In the genomic region with DNA sequence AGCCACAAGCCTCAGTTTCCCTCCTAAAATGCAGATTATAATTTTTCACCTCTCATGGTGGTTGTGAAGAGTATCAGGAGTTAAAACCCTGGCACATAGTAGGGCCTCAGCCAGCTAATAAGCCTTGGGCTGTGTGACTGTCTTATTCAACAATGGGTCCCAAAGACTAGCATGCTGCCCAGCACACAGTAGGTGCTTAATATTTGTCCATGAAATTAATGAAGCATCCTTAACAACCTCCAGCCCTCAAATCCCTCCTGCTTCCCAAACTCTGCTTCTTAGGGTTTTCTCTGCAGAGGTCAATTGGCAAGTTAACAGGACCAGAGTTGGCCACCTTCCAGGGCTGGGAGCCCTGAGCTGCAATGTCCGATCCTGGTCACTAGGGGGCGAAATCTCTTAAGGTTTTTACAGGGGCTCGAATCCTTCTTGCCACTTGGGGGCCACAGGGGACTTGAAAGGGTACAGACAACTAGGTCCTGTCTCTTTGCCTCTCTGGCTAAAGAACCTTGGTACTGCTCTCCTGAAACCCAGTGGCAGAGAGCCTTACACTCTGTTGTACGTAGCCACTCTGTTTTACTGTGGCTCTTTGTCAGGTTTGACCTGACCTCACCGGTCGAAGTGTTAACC, we compare ENCODE assay signal across 9 mouse cellular contexts.
DNase-seq lines count a peak whose midpoint lies in the region; ATAC-seq and TF ChIP-seq lines count a peak whose summit lies in the region.
"Had no signal": no experiment of that assay in that cellular context is flagged by ENCODE, and none has a peak within 500 bp of the region (broad histone marks: within the 10 kb centered on the region; RNA-seq: fewer than 3 reads in every experiment).

No protein-coding gene starts in this region.

- no peak overlapping the region for H3K27ac ChIP-seq in heart, embryonic 11.5 days (ENCODE audit: low read depth, low read length)
- no peak overlapping the region for H3K27ac ChIP-seq in bone marrow, adult 2 months (ENCODE audit: control insufficient read depth, insufficient read depth, low read depth, low read length, poor library complexity)
- H3K27ac ChIP-seq in embryonic fibroblast, embryonic 13.5 days (ENCODE audit: insufficient read depth, low read length): no peak overlapping the region
- H3K27ac ChIP-seq in hindbrain, embryonic 12.5 days: no peak overlapping the region
- H3K27ac ChIP-seq in stomach, postnatal 0 days (replicated peaks): no peak overlapping the region
- H3K27ac ChIP-seq: neural tube, embryonic 12.5 days had no signal

- ATAC-seq in heart, embryonic 11.5 days (replicated peaks; ENCODE audit: insufficient number of reproducible peaks, low FRiP score, low TSS enrichment): no peak
- 0 out of 2 replicates have a peak, but pooled peaks have one; percentile 31 for ATAC-seq in hindbrain, embryonic 12.5 days (ENCODE audit: low FRiP score)
- ATAC-seq in stomach, postnatal 0 days (ENCODE audit: low FRiP score, low TSS enrichment): no peak

- no peak overlapping the region for H3K4me2 ChIP-seq in heart, embryonic 11.5 days
- no peak overlapping the region for H3K4me2 ChIP-seq in hindbrain, embryonic 12.5 days (replicated peaks)
- H3K4me2 ChIP-seq in stomach, postnatal 0 days (replicated peaks; ENCODE audit: low read depth): no peak overlapping the region
- H3K4me2 ChIP-seq: neural tube, embryonic 12.5 days had no signal

- H3K36me3 ChIP-seq in heart, embryonic 11.5 days (ENCODE audit: control insufficient read depth, insufficient read depth, low read length): no peaks in the 10 kb centered on the region
- no peaks in the 10 kb centered on the region for H3K36me3 ChIP-seq in hindbrain, embryonic 12.5 days
- H3K36me3 ChIP-seq in stomach, postnatal 0 days (ENCODE audit: control insufficient read depth, insufficient read depth, low read length): no peaks in the 10 kb centered on the region
- H3K36me3 ChIP-seq: neural tube, embryonic 12.5 days had no signal

- no peak overlapping the region for H3K4me3 ChIP-seq in heart, embryonic 11.5 days (ENCODE audit: low read depth, low read length)
- no peak overlapping the region for H3K4me3 ChIP-seq in bone marrow, adult 2 months (replicated peaks; ENCODE audit: control insufficient read depth, low read depth, low read length)
- no peak overlapping the region for H3K4me3 ChIP-seq in embryonic fibroblast, embryonic 13.5 days (ENCODE audit: insufficient read depth, low read length)
- no peak overlapping the region for H3K4me3 ChIP-seq in hindbrain, embryonic 12.5 days
- H3K4me3 ChIP-seq in stomach, postnatal 0 days (ENCODE audit: low read depth, low read length): no peak overlapping the region
- H3K4me3 ChIP-seq: neural tube, embryonic 12.5 days had no signal

- peak; percentile 77 to 93 for DNase-seq in heart, adult 18-20 months
- peak; percentile 35 to 76 for DNase-seq in left cerebral cortex, adult 8-10 months (ENCODE audit: low spot score in 2 of 2)
- peak; percentile 56 for DNase-seq in naive thymus-derived CD4-positive, alpha-beta T cell, adult 2 months (ENCODE audit: low read depth)
- peak; percentile 80 for DNase-seq in stomach, postnatal 0 days (ENCODE audit: low spot score)

- no peak for TF ChIP-seq EP300 in stomach, postnatal 0 days (optimal IDR thresholded peaks at IDR 0.05)

- no peak for TF ChIP-seq POLR2A in bone marrow, adult 2 months (IDR thresholded peaks at IDR 0.05; ENCODE audit: borderline replicate concordance, control insufficient read depth, low read depth, low read length)
- no peak for TF ChIP-seq POLR2A in embryonic fibroblast, embryonic 13.5 days (IDR thresholded peaks at IDR 0.05; ENCODE audit: low read depth, low read length)

- peak; percentile 76; the same call in 1 of the 2 replicates for TF ChIP-seq CTCF in bone marrow, adult 2 months (IDR thresholded peaks at IDR 0.05; ENCODE audit: control insufficient read depth, insufficient read depth, low read length)
- TF ChIP-seq CTCF in embryonic fibroblast, embryonic 13.5 days (IDR thresholded peaks at IDR 0.05; ENCODE audit: borderline replicate concordance, insufficient read depth, low read length): peak; percentile 60; the same call in 1 of the 2 replicates
- peak; percentile 90 for TF ChIP-seq CTCF in stomach, postnatal 0 days (IDR thresholded peaks at IDR 0.05; ENCODE audit: low read depth)

- WGBS in heart, embryonic 11.5 days (ENCODE audit: insufficient replicate concordance): 37% methylated on average over 6 of the region's 6 CpGs
- 42% methylated on average over 6 of the region's 6 CpGs for WGBS in bone marrow, adult 2 months
- 42% methylated on average over 6 of the region's 6 CpGs for WGBS in hindbrain, embryonic 12.5 days
- WGBS in stomach, postnatal 0 days: 40% methylated on average over 6 of the region's 6 CpGs

- H3K9ac ChIP-seq in heart, embryonic 11.5 days (ENCODE audit: low read depth, low read length): no peak overlapping the region
- no peak overlapping the region for H3K9ac ChIP-seq in hindbrain, embryonic 12.5 days
- H3K9ac ChIP-seq in stomach, postnatal 0 days (ENCODE audit: low read length): no peak overlapping the region
- H3K9ac ChIP-seq: neural tube, embryonic 12.5 days had no signal

- H3K27me3 ChIP-seq in heart, embryonic 11.5 days (ENCODE audit: control insufficient read depth, insufficient read depth, low read length): no peaks in the 10 kb centered on the region; the same call in 1 of the 2 replicates
- H3K27me3 ChIP-seq in hindbrain, embryonic 12.5 days: no peaks in the 10 kb centered on the region; the same call in 1 of the 2 replicates
- H3K27me3 ChIP-seq in stomach, postnatal 0 days (ENCODE audit: control insufficient read depth, insufficient read depth, low read length): no peaks in the 10 kb centered on the region

- H3K9me3 ChIP-seq in heart, embryonic 11.5 days (replicated peaks; ENCODE audit: control insufficient read depth, low read length): no peaks in the 10 kb centered on the region
- no peaks in the 10 kb centered on the region for H3K9me3 ChIP-seq in hindbrain, embryonic 12.5 days (replicated peaks)
- H3K9me3 ChIP-seq in stomach, postnatal 0 days (ENCODE audit: control insufficient read depth, low read length): no peaks in the 10 kb centered on the region
- H3K9me3 ChIP-seq: neural tube, embryonic 12.5 days had no signal

- H3K4me1 ChIP-seq in heart, embryonic 11.5 days (ENCODE audit: control insufficient read depth, insufficient read depth, low read length): no peaks in the 10 kb centered on the region
- H3K4me1 ChIP-seq in bone marrow, adult 2 months (ENCODE audit: control insufficient read depth, insufficient read depth, low read length): no peaks in the 10 kb centered on the region
- no peaks in the 10 kb centered on the region for H3K4me1 ChIP-seq in embryonic fibroblast, embryonic 13.5 days (ENCODE audit: control insufficient read depth, insufficient read depth, low read length)
- H3K4me1 ChIP-seq in hindbrain, embryonic 12.5 days: peaks cover 9% of the 10 kb centered on the region
- H3K4me1 ChIP-seq in stomach, postnatal 0 days (replicated peaks; ENCODE audit: control insufficient read depth, insufficient read depth): no peaks in the 10 kb centered on the region
